Mouse (Mus musculus): ENCODE measurements around the gene Babam1.

- TF ChIP-seq POLR2A (IDR thresholded peaks at IDR 0.05; ENCODE audit: borderline replicate concordance, low read depth, low read length) (no peak), CTCF (IDR thresholded peaks at IDR 0.05; ENCODE audit: low read depth, low read length) (no peak)
These were observed 27.5 kb upstream of the Babam1 start for GRCm38 (mm10) chr8:71369040-71369718.
